Mouse (Mus musculus) T-helper 2 cell (primary cell): ENCODE data around the gene Eno3.

Experiments used
- in situ Hi-C: fragments of 300-600 bp; cut with MboI, MseI; formaldehyde crosslinking; loops from one replicate; pipeline ENCODE4 v1.15.1; 2025; ENCODE audit warnings: high pct_unique_total_duplicates

The Eno3 gene

GRCm38 (mm10) chr11:70656964-70657363 lies at the start of gene Eno3:
Eno3 (plus strand) TSS chr11:70657202.
- in situ Hi-C loops, result loop anchor here (25.0 kb wide), 2 partner anchors 895 to 1245 kb away; partner anchors contain the start of genes Kdm6b, Polr2a, Slc35g3 and Zbtb4

- in situ Hi-C loops, result loop anchor here (5.0 kb wide), 2 partner anchors 65 to 195 kb away; partner anchors contain the start of genes Pelp1 and Pld2
Observed at GRCm38 (mm10) chr11:70607611-70608010, 49.4 kb upstream of the Eno3 start.

- in situ Hi-C loops, result loop anchor here (5.0 kb wide), 2 partner anchors 66 to 196 kb away; partner anchors contain the start of genes Pelp1 and Pld2
Observed at GRCm38 (mm10) chr11:70608381-70609066, 48.5 kb upstream of the Eno3 start.

GRCm38 (mm10) chr11:70610752-70611151 lies 46.2 kb upstream of the Eno3 start:
- in situ Hi-C loops, result no loop called here

GRCm38 (mm10) chr11:70612505-70612904 lies 44.5 kb upstream of the Eno3 start:
- in situ Hi-C loops, result no loop called here

- in situ Hi-C loops, result no loop called here
Observed at GRCm38 (mm10) chr11:70615074-70615473, 41.9 kb upstream of the Eno3 start.

GRCm38 (mm10) chr11:70615516-70616093 lies 41.4 kb upstream of the Eno3 start, which contains the start of gene 4930544D05Rik:
4930544D05Rik (plus strand) TSS chr11:70615848.
- in situ Hi-C loops, result no loop called here

- in situ Hi-C loops, result no loop called here
Observed at GRCm38 (mm10) chr11:70619101-70619500, 37.9 kb upstream of the Eno3 start, which contains the start of gene Chrne. Chrne (minus strand) TSS chr11:70619216.

GRCm38 (mm10) chr11:70621972-70622814 lies 34.8 kb upstream of the Eno3 start:
- in situ Hi-C loops, result no loop called here

GRCm38 (mm10) chr11:70623053-70623742 lies 33.8 kb upstream of the Eno3 start:
- in situ Hi-C loops, result no loop called here

GRCm38 (mm10) chr11:70625473-70625872 lies 31.5 kb upstream of the Eno3 start:
- in situ Hi-C loops, result no loop called here

GRCm38 (mm10) chr11:70626877-70627276 lies 30.1 kb upstream of the Eno3 start:
- in situ Hi-C loops, result no loop called here

GRCm38 (mm10) chr11:70628431-70628830 lies 28.6 kb upstream of the Eno3 start:
- in situ Hi-C loops, result no loop called here

GRCm38 (mm10) chr11:70629557-70629956 lies 27.4 kb upstream of the Eno3 start:
- in situ Hi-C loops, result no loop called here

GRCm38 (mm10) chr11:70630129-70630528 lies 26.9 kb upstream of the Eno3 start:
- in situ Hi-C loops, result no loop called here

GRCm38 (mm10) chr11:70635601-70636000 lies 21.4 kb upstream of the Eno3 start:
- in situ Hi-C loops, result no loop called here

GRCm38 (mm10) chr11:70637764-70638163 lies 19.2 kb upstream of the Eno3 start:
- in situ Hi-C loops, result no loop called here

- in situ Hi-C loops, result no loop called here
Observed at GRCm38 (mm10) chr11:70638293-70638692, 18.7 kb upstream of the Eno3 start.

GRCm38 (mm10) chr11:70638714-70639278 lies 18.2 kb upstream of the Eno3 start, which contains the start of gene Gp1ba:
Gp1ba (plus strand) TSS chr11:70639122.
- in situ Hi-C loops, result no loop called here

GRCm38 (mm10) chr11:70639976-70640375 lies 17.0 kb upstream of the Eno3 start:
- in situ Hi-C loops, result no loop called here

- in situ Hi-C loops, result no loop called here
Observed at GRCm38 (mm10) chr11:70641241-70641640, 15.8 kb upstream of the Eno3 start.
